Mouse (Mus musculus) lung, adult 2 months (tissue): ENCODE measurements around the gene Taok3.

Experiments used
- CTCF ChIP-seq: fragments of 200-500 bp; IDR thresholded peaks from 2 replicates; pipeline ENCODE4 v1.5.1; 2011; ENCODE audit warnings: mild to moderate bottlenecking, low read length, control low read depth; ENCODE audit not compliant: insufficient read depth
- POLR2A ChIP-seq: fragments of 200-500 bp; IDR thresholded peaks from 2 replicates; pipeline ENCODE4 v1.6.1; 2011; ENCODE audit warnings: low read depth, mild to moderate bottlenecking, control low read depth, low read length, borderline replicate concordance; ENCODE audit errors: extremely low read depth

DNA sequence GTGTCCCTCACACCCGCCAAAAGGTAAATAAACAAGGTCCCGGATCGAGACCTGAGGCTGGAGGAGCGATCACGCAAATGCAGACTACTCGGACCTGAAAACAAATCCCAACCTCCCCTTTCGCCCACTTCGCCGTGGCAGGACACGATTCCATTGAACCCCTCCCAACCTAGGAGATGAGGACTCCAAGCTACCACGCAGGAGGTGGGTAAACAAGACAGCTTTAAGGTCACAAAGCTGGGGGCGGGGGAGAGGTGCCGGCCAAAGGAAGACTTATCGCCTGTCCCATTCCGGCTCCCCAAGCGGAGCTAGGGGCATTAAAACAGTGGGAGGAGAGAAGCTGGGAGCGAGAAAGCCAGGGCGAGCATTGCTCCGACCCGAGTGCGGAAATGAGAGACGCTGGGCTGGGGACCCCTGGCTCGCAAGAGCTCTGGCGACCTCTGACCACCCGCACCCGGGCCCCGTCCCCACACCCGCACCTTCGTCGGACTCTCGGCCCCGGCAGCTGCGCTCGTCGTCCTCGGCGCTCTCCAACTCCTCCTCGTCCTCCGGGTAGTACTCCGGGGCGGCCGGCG is 4.6 kb upstream of the Taok3 start:
- no peak for TF ChIP-seq POLR2A
- TF ChIP-seq CTCF: no peak
